Mouse (Mus musculus) stomach, postnatal 0 days (tissue): ENCODE data around the gene Elmo1.

Experiments
- CTCF ChIP-seq: IDR thresholded peaks from 2 replicates; pipeline ENCODE4 v1.5.1; 2016; ENCODE audit warnings: antibody characterized with exemption, low read depth, mild to moderate bottlenecking, moderate library complexity
- EP300 ChIP-seq: optimal IDR thresholded peaks from 2 replicates; pipeline ENCODE3; 2016; ENCODE audit warnings: antibody characterized with exemption

DNA sequence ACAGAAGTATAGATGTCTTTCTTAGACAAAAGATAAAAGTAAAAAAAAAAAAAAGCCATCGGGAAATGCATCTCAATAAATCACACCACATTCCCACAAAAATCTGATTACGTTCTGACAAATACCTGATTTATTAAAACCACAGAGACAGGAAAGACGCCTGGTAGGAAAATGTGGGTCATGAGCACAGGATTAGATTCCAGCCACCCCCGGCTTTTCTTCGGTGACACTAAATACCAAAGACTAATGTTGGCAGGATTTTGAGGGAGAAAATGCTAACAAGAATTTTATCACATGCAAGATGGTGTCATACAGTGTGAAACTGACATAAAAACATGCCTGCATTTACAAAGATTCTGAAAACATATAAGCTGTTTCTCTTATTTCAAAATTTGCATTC, 27.1 kb upstream of the Elmo1 start:
- TF ChIP-seq CTCF (no peak), EP300 (no peak)
